Mouse (Mus musculus): ENCODE data around the gene Bola3. TPM values are rescaled to one million over a fixed set of nuclear protein-coding genes. Genes with fewer than 3 reads are reported as not detected.
A peak's percentile ranks its signal among the peaks of the same experiment; 100 is the strongest.

Bola3 gene
- polyA plus RNA-seq, 1 experiment from 2014 or later: 144 TPM

- H3K9me3 ChIP-seq (ENCODE audit: low read depth, low read length): no peaks in the 10 kb centered on the region
- 0 out of 2 replicates have a peak, but pooled peaks cover 4% of the 10 kb centered on the region for H3K4me1 ChIP-seq (ENCODE audit: insufficient read depth)
- no peak for ATAC-seq (ENCODE audit: insufficient read depth)
- WGBS: 92% methylated on average over 15 of the region's 15 CpGs
- H3K27ac ChIP-seq (ENCODE audit: low read depth): no peak overlapping the region
- no peak overlapping the region for H3K4me2 ChIP-seq
- no peak for DNase-seq
- H3K36me3 ChIP-seq (ENCODE audit: insufficient read depth): peaks cover 77% of the 10 kb centered on the region
- no peak overlapping the region for H3K4me3 ChIP-seq (ENCODE audit: low read depth, low read length)
- no peaks in the 10 kb centered on the region for H3K27me3 ChIP-seq (ENCODE audit: insufficient read depth, low read length)
- TF ChIP-seq CTCF (IDR thresholded peaks at IDR 0.05; ENCODE audit: low read depth): no peak
- H3K9ac ChIP-seq: no peak overlapping the region
Observed at GRCm38 (mm10) chr6:83395544-83396229, 46.7 kb downstream of the Bola3 start.

GRCm38 (mm10) chr6:83396711-83397110, 47.8 kb downstream of the Bola3 start:
- Histone ChIP-seq H3K9ac (no peak overlapping the region), H3K4me2 (no peak overlapping the region), H3K27me3 (ENCODE audit: insufficient read depth, low read length) (no peaks in the 10 kb centered on the region), H3K27ac (ENCODE audit: low read depth) (no peak overlapping the region), H3K36me3 (ENCODE audit: insufficient read depth) (peaks cover 87% of the 10 kb centered on the region), H3K4me1 (ENCODE audit: insufficient read depth) (0 out of 2 replicates have a peak, but pooled peaks cover 4% of the 10 kb centered on the region), H3K4me3 (ENCODE audit: low read depth, low read length) (no peak overlapping the region), H3K9me3 (ENCODE audit: low read depth, low read length) (no peaks in the 10 kb centered on the region)
- no peak for TF ChIP-seq CTCF (IDR thresholded peaks at IDR 0.05; ENCODE audit: low read depth)
- ATAC-seq (ENCODE audit: insufficient read depth) (no peak), DNase-seq (no peak)
- 94% methylated on average over 2 of the region's 2 CpGs for WGBS

GRCm38 (mm10) chr6:83397728-83398127, 48.8 kb downstream of the Bola3 start:
- ATAC-seq (ENCODE audit: insufficient read depth) (no peak), DNase-seq (no peak)
- Histone ChIP-seq H3K9me3 (ENCODE audit: low read depth, low read length) (no peaks in the 10 kb centered on the region), H3K27ac (ENCODE audit: low read depth) (no peak overlapping the region), H3K4me3 (ENCODE audit: low read depth, low read length) (no peak overlapping the region), H3K9ac (no peak overlapping the region), H3K36me3 (ENCODE audit: insufficient read depth) (peaks cover 87% of the 10 kb centered on the region), H3K27me3 (ENCODE audit: insufficient read depth, low read length) (no peaks in the 10 kb centered on the region), H3K4me2 (no peak overlapping the region), H3K4me1 (ENCODE audit: insufficient read depth) (no peaks in the 10 kb centered on the region)
- WGBS: 68% methylated on average over 8 of the region's 8 CpGs
- no peak for TF ChIP-seq CTCF (IDR thresholded peaks at IDR 0.05; ENCODE audit: low read depth)

- no peak overlapping the region for H3K4me2 ChIP-seq
- WGBS: 72% methylated on average over 3 of the region's 3 CpGs
- no peak overlapping the region for H3K4me3 ChIP-seq (ENCODE audit: low read depth, low read length)
- no peaks in the 10 kb centered on the region for H3K27me3 ChIP-seq (ENCODE audit: insufficient read depth, low read length)
- H3K9ac ChIP-seq: no peak overlapping the region
- H3K9me3 ChIP-seq (ENCODE audit: low read depth, low read length): no peaks in the 10 kb centered on the region
- peaks cover 96% of the 10 kb centered on the region for H3K36me3 ChIP-seq (ENCODE audit: insufficient read depth)
- no peak overlapping the region for H3K27ac ChIP-seq (ENCODE audit: low read depth)
- DNase-seq (no peak), ATAC-seq (ENCODE audit: insufficient read depth) (no peak)
- no peak for TF ChIP-seq CTCF (IDR thresholded peaks at IDR 0.05; ENCODE audit: low read depth)
- no peaks in the 10 kb centered on the region for H3K4me1 ChIP-seq (ENCODE audit: insufficient read depth)
Observed at GRCm38 (mm10) chr6:83399790-83400189, 50.8 kb downstream of the Bola3 start.

- WGBS: 91% methylated on average over 8 of the region's 8 CpGs
- DNase-seq (no peak), ATAC-seq (ENCODE audit: insufficient read depth) (no peak)
- Histone ChIP-seq H3K36me3 (ENCODE audit: insufficient read depth) (peaks cover 82% of the 10 kb centered on the region), H3K4me3 (ENCODE audit: low read depth, low read length) (no peak overlapping the region), H3K9ac (no peak overlapping the region), H3K4me2 (no peak overlapping the region), H3K27ac (ENCODE audit: low read depth) (no peak overlapping the region), H3K27me3 (ENCODE audit: insufficient read depth, low read length) (no peaks in the 10 kb centered on the region), H3K4me1 (ENCODE audit: insufficient read depth) (no peaks in the 10 kb centered on the region), H3K9me3 (ENCODE audit: low read depth, low read length) (no peaks in the 10 kb centered on the region)
- no peak for TF ChIP-seq CTCF (IDR thresholded peaks at IDR 0.05; ENCODE audit: low read depth)
Observed at GRCm38 (mm10) chr6:83403481-83403880, 54.5 kb downstream of the Bola3 start.

GRCm38 (mm10) chr6:83404571-83404970, 55.6 kb downstream of the Bola3 start:
- Histone ChIP-seq H3K9ac (no peak overlapping the region), H3K27ac (ENCODE audit: low read depth) (no peak overlapping the region), H3K4me2 (no peak overlapping the region), H3K4me1 (ENCODE audit: insufficient read depth) (no peaks in the 10 kb centered on the region), H3K9me3 (ENCODE audit: low read depth, low read length) (no peaks in the 10 kb centered on the region), H3K4me3 (ENCODE audit: low read depth, low read length) (no peak overlapping the region), H3K27me3 (ENCODE audit: insufficient read depth, low read length) (no peaks in the 10 kb centered on the region), H3K36me3 (ENCODE audit: insufficient read depth) (peaks cover 72% of the 10 kb centered on the region)
- no peak for ATAC-seq (ENCODE audit: insufficient read depth)
- 94% methylated on average over 13 of the region's 13 CpGs for WGBS
- TF ChIP-seq CTCF (IDR thresholded peaks at IDR 0.05; ENCODE audit: low read depth): no peak
- DNase-seq: no peak

- Histone ChIP-seq H3K27ac (ENCODE audit: low read depth) (peak overlapping the region; percentile 12; the same call in 1 of the 2 replicates), H3K4me3 (ENCODE audit: low read depth, low read length) (no peak overlapping the region), H3K36me3 (ENCODE audit: insufficient read depth) (peaks cover 63% of the 10 kb centered on the region), H3K9ac (no peak overlapping the region), H3K9me3 (ENCODE audit: low read depth, low read length) (no peaks in the 10 kb centered on the region), H3K4me2 (no peak overlapping the region), H3K4me1 (ENCODE audit: insufficient read depth) (peaks cover 3% of the 10 kb centered on the region; the same call in 1 of the 2 replicates), H3K27me3 (ENCODE audit: insufficient read depth, low read length) (no peaks in the 10 kb centered on the region)
- DNase-seq (no peak), ATAC-seq (ENCODE audit: insufficient read depth) (no peak)
- WGBS: 79% methylated on average over 7 of the region's 7 CpGs
- TF ChIP-seq CTCF (IDR thresholded peaks at IDR 0.05; ENCODE audit: low read depth): no peak
Observed at GRCm38 (mm10) chr6:83405511-83406064, 56.6 kb downstream of the Bola3 start.
